In the genomic region with DNA sequence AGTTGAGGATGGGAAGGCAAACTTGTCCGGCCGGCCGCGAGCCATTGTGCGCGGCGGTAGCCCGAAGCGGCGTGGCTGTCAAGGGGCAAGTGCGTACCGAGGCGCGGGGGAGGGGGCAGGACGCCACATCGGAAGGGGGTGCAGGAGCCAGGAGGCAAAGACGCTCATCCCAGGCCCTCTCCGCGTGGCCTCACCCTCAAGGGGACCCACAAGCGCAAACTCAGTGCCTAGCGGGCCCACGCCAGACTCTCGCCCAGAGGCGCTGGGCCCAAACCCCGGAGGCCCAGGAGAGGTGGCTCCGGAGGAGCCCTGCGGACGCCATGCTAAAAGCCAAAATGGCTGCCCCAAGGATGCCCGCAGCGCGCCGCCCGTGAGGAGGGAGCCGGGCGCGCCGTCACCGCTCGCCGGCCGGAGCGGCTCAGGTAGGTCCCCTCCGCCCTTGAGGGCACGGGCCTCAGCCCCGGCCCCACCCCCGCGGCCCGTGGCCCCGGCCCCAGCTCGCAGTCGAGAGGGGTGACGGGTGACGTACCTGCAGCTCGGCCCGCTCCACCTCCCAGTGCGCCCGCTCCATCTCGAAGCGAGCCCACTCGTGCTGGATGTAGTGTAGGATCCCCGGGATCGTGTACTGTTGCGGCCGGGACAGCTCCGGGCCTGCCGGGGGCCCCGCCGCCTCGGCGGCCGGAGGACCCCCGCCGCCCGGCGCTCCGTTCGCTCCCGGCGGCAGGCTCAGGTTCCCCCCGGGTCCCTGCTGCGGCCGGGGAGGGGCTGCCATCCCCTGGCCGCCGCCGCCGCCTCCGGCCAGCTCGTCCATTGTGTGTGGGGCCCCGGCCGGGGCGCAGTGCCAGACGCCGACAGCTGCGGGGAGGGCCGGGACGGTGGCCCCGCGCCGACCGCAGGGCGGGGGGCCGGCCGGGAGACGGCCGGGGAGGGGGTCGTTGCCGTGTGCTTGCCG, we compare ENCODE assay signal across 7 mouse cellular contexts. TPM values are rescaled to one million over a fixed set of nuclear protein-coding genes. Genes with fewer than 3 reads are reported as not detected.
DNase-seq lines count a peak whose midpoint lies in the region; ATAC-seq and TF ChIP-seq lines count a peak whose summit lies in the region.

A gene (plus strand): TSS at position 141 of the 952 bp plus-strand sequence.

- peak within 1 kb of the TSS; percentile 99 for H3K4me3 ChIP-seq in intestine, postnatal 0 days (ENCODE audit: low read depth, low read length)
- peak within 1 kb of the TSS; percentile 80 for H3K4me3 ChIP-seq in limb, embryonic 11.5 days (ENCODE audit: low read depth, low read length)
- H3K4me3 ChIP-seq in midbrain, embryonic 13.5 days (replicated peaks): peak within 1 kb of the TSS; percentile 97
- H3K4me3 ChIP-seq in small intestine, adult 2 months (ENCODE audit: low read depth, low read length): peak within 1 kb of the TSS; percentile 83

- peak within 1 kb of the TSS; percentile 100 for H3K27ac ChIP-seq in intestine, postnatal 0 days (ENCODE audit: low read depth, low read length)
- peak within 1 kb of the TSS; percentile 100 for H3K27ac ChIP-seq in limb, embryonic 11.5 days (replicated peaks; ENCODE audit: low read depth, low read length)
- peak within 1 kb of the TSS; percentile 100 for H3K27ac ChIP-seq in midbrain, embryonic 13.5 days
- H3K27ac ChIP-seq in small intestine, adult 2 months (ENCODE audit: insufficient read depth, low read depth, low read length): peak within 1 kb of the TSS; percentile 94

- no peaks in the 10 kb centered on the region for H3K36me3 ChIP-seq in intestine, postnatal 0 days (ENCODE audit: control insufficient read depth, insufficient read depth)
- no peaks in the 10 kb centered on the region for H3K36me3 ChIP-seq in limb, embryonic 11.5 days (ENCODE audit: control insufficient read depth, insufficient read depth, low read length)
- no peaks in the 10 kb centered on the region for H3K36me3 ChIP-seq in midbrain, embryonic 13.5 days
- no peaks in the 10 kb centered on the region for H3K36me3 ChIP-seq in small intestine, adult 2 months (ENCODE audit: control insufficient read depth, insufficient read depth, low read length)

- H3K27me3 ChIP-seq in intestine, postnatal 0 days (replicated peaks; ENCODE audit: control insufficient read depth, insufficient read depth, low read length): no peaks in the 10 kb centered on the region
- H3K27me3 ChIP-seq in limb, embryonic 11.5 days (ENCODE audit: control insufficient read depth, insufficient read depth, low read length): no peaks in the 10 kb centered on the region
- no peaks in the 10 kb centered on the region for H3K27me3 ChIP-seq in midbrain, embryonic 13.5 days
- no peaks in the 10 kb centered on the region for H3K27me3 ChIP-seq in small intestine, adult 2 months (ENCODE audit: control insufficient read depth, insufficient read depth, low read length)

- TF ChIP-seq POLR2A in small intestine, adult 2 months (IDR thresholded peaks at IDR 0.05; ENCODE audit: low read depth, low read length): peak; percentile 13; the same call in 1 of the 2 replicates

- peaks cover 5% of the 10 kb centered on the region; the same call in 1 of the 2 replicates for H3K4me1 ChIP-seq in intestine, postnatal 0 days (replicated peaks; ENCODE audit: control insufficient read depth, insufficient read depth, low read length)
- H3K4me1 ChIP-seq in limb, embryonic 11.5 days (ENCODE audit: control insufficient read depth, insufficient read depth, low read length): no peaks in the 10 kb centered on the region
- peaks cover 22% of the 10 kb centered on the region for H3K4me1 ChIP-seq in midbrain, embryonic 13.5 days (replicated peaks)
- H3K4me1 ChIP-seq in small intestine, adult 2 months (ENCODE audit: control insufficient read depth, insufficient read depth, insufficient read length, low read length): peaks cover 8% of the 10 kb centered on the region; the same call in 1 of the 2 replicates

- peak; percentile 81 for DNase-seq in adrenal gland, postnatal 10 days
- peak; percentile 86 for DNase-seq in embryo, embryonic 9.5 days (ENCODE audit: extremely low spot score)
- no peak for DNase-seq in gonadal fat pad, adult 2 months (ENCODE audit: low read depth)
- DNase-seq in limb, embryonic 11.5 days (ENCODE audit: low spot score): peak; percentile 82

- ATAC-seq in intestine, postnatal 0 days: peak; percentile 65
- ATAC-seq in limb, embryonic 11.5 days (ENCODE audit: insufficient number of reproducible peaks, low FRiP score, low TSS enrichment, low read depth): peak; percentile 83
- ATAC-seq in midbrain, embryonic 13.5 days: peak; percentile 85

- peak within 1 kb of the TSS; percentile 66 for H3K4me2 ChIP-seq in intestine, postnatal 0 days (replicated peaks; ENCODE audit: low read depth)
- H3K4me2 ChIP-seq in limb, embryonic 11.5 days (ENCODE audit: low read depth, severe bottlenecking): peak within 1 kb of the TSS; percentile 68
- H3K4me2 ChIP-seq in midbrain, embryonic 13.5 days (replicated peaks): peak within 1 kb of the TSS; percentile 84

- TF ChIP-seq CTCF in intestine, postnatal 0 days (IDR thresholded peaks at IDR 0.05; ENCODE audit: low read depth): no peak
- TF ChIP-seq CTCF in small intestine, adult 2 months (IDR thresholded peaks at IDR 0.05; ENCODE audit: extremely low read depth, insufficient read length, insufficient replicate concordance, low read depth, low read length): no peak

- peak within 1 kb of the TSS; percentile 99 for H3K9ac ChIP-seq in intestine, postnatal 0 days (ENCODE audit: low read depth, low read length)
- peak within 1 kb of the TSS; percentile 99 for H3K9ac ChIP-seq in limb, embryonic 11.5 days (ENCODE audit: low read length)
- peak within 1 kb of the TSS; percentile 99 for H3K9ac ChIP-seq in midbrain, embryonic 13.5 days (replicated peaks)

- H3K9me3 ChIP-seq in intestine, postnatal 0 days (ENCODE audit: control insufficient read depth): no peaks in the 10 kb centered on the region
- H3K9me3 ChIP-seq in limb, embryonic 11.5 days (ENCODE audit: control insufficient read depth, low read length): no peaks in the 10 kb centered on the region
- H3K9me3 ChIP-seq in midbrain, embryonic 13.5 days: no peaks in the 10 kb centered on the region

- under 1% methylated on average over 73 of the region's 108 CpGs for WGBS in intestine, postnatal 0 days
- WGBS in limb, embryonic 11.5 days: under 1% methylated on average over 88 of the region's 108 CpGs
- WGBS in midbrain, embryonic 13.5 days: under 1% methylated on average over 108 of the region's 108 CpGs
- WGBS in small intestine, adult 2 months: under 1% methylated on average over 106 of the region's 108 CpGs

RNA-seq across cellular contexts. Expression of the gene that starts here (rescaled TPM):
- total RNA-seq in adrenal gland, postnatal 10 days (2021): 10 to 100 TPM; 20.6 to 26.4 TPM
- polyA plus RNA-seq in gonadal fat pad, adult 2 months (2012; rRNA removed): 10.1 and 13.7 TPM in 2 replicates
- polyA plus RNA-seq in intestine, postnatal 0 days (2015; fragmentation: Nextera tagmentation; extraction: Ambion mirVana): 24.0 and 25.7 TPM in 2 replicates
- 37.8 and 38.5 TPM in 2 replicates for polyA plus RNA-seq in limb, embryonic 11.5 days (2014; fragmentation: Nextera tagmentation; extraction: Ambion mirVana)
- 53.2 and 54.4 TPM in 2 replicates for polyA plus RNA-seq in midbrain, embryonic 13.5 days (2015; fragmentation: Nextera tagmentation; extraction: Ambion mirVana)
- polyA plus RNA-seq in small intestine, adult 2 months (2012; rRNA removed): 1.1 and 3.2 TPM in 2 replicates
